Mouse (Mus musculus) spleen, adult 18-20 months (tissue): ENCODE measurements around the gene Smarca2.

Experiments used
- DNase-seq, 2 experiments: peaks; one replicate each; pipeline ENCODE4 v3.0.0; 2022; ENCODE audit warnings: mixed read lengths in 2 of 2

Smarca2 gene

GRCm38 (mm10) chr19:26790386-26791346, 185.8 kb downstream of the Smarca2 start:
- DNase-seq, result no peak

- DNase-seq, result no peak
Observed at GRCm38 (mm10) chr19:26794315-26794714, 189.5 kb downstream of the Smarca2 start.

DNA sequence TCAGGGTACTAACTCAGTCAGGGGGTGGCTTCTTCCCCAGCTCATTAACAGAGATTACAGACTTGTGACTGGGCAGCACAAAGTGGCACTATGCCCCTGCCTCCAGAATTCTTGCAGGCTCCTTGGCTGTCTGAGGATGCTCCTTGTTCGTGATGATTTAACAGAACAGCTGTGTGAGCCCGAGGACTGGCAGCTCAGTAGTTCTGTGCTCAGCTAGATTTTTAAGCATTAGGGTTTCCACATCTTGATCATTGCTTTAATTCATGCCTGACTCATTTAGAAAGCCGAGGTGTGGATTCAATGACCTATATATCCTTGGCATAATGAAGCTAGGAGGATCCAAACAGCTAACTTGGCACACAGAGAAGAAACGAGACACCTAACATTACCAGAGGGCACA, 191.2 kb downstream of the Smarca2 start:
- no peak for DNase-seq

- DNase-seq, result no peak
Observed at GRCm38 (mm10) chr19:26804401-26804800, 199.6 kb downstream of the Smarca2 start.

DNA sequence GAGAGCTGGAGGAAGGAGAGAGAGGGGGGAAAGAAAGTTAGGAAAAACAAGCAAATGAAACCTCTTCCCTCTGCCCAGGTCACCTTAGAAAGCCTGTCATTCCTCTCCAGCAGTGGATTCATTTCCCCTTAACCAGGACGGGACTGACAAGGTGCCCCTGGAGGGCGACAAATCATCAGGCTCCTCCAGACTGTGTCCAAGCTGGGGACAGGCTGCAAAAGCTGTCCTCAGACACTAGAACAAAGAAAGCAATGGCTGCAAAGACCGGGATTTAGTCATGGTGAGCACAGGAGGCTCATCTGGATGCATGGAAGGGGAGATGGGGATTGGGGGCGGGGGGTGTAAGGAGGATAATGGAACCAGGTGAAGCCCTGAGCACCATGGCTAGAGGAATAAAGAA, 209.8 kb downstream of the Smarca2 start:
- DNase-seq, result no peak

- no peak for DNase-seq
Observed at GRCm38 (mm10) chr19:26817901-26818300, 213.1 kb downstream of the Smarca2 start.
